Mouse (Mus musculus): ENCODE data around the gene Actn3.

The Actn3 gene

DNA sequence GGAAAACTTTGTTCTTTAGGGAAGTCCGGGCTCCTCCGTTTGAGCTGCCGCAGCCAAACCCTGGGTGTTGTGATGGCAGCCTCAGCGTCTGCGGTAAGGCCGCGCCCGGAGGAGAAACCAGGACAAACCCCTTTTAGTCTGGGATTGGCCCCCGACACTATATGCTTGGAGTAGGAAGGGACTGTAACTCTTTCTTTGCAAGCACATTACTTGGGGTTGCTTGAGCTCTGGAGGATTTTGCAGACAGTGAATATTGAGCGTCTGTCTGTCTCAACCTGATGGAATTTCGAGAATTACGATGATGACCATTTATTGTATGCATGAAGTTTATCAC, 65.8 kb downstream of the Actn3 start:
- DNase-seq (ENCODE audit: low spot score) = no peak

Measured in spleen, adult 12 weeks (tissue).